Mouse (Mus musculus) stomach, embryonic 16.5 days (tissue): ENCODE data around the gene Tead3. TPM values are rescaled to one million over a fixed set of nuclear protein-coding genes. Genes with fewer than 3 reads are reported as not detected.

Experiments used
- ATAC-seq: fragments of 200-750 bp; cut with Nextera tagmentation; 2 replicates; pipeline ENCODE4 v1.8.0; 2017; ENCODE audit warnings: moderate number of reproducible peaks, moderate TSS enrichment; ENCODE audit not compliant: insufficient read depth, low FRiP score
- H3K27ac ChIP-seq: fragments of 300-500 bp; sonication (generic); 2 replicates; pipeline ENCODE4 v1.5.1; 2014; ENCODE audit warnings: low read length
- H3K27me3 ChIP-seq: fragments of 300-500 bp; sonication (generic); 2 replicates; pipeline ENCODE4 v1.6.1; 2014; ENCODE audit warnings: low read length, control low read depth, mixed read lengths; ENCODE audit not compliant: control insufficient read depth, insufficient read depth
- H3K36me3 ChIP-seq: fragments of 300-500 bp; sonication (generic); 2 replicates; pipeline ENCODE4 v1.6.1; 2014; ENCODE audit warnings: low read length; ENCODE audit not compliant: control insufficient read depth, insufficient read depth
- H3K4me1 ChIP-seq: fragments of 300-500 bp; sonication (generic); 2 replicates; pipeline ENCODE4 v1.6.1; 2014; ENCODE audit warnings: low read length, control low read depth, mixed read lengths; ENCODE audit not compliant: control insufficient read depth, insufficient read depth
- H3K4me2 ChIP-seq: fragments of 300-500 bp; sonication (generic); 2 replicates; pipeline ENCODE4 v1.6.1; 2014; ENCODE audit warnings: low read depth, low read length, mixed read lengths
- H3K4me3 ChIP-seq: fragments of 300-500 bp; sonication (generic); replicated peaks from 2 replicates; pipeline ENCODE4 v1.5.1; 2014; ENCODE audit warnings: mild to moderate bottlenecking, low read length
- H3K9ac ChIP-seq: fragments of 300-500 bp; sonication (generic); 2 replicates; pipeline ENCODE4 v1.6.1; 2014; ENCODE audit warnings: low read length
- H3K9me3 ChIP-seq: fragments of 300-500 bp; sonication (generic); replicated peaks from 2 replicates; pipeline ENCODE4 v1.6.1; 2016; ENCODE audit warnings: low read length, control low read depth; ENCODE audit not compliant: control insufficient read depth
- WGBS: fragments of 180-500 bp; shearing (Covaris S2); extraction: QIAGEN DNeasy Blood & Tissue Kit; methylation state at CpG from one replicate; pipeline ENCODE4 v1.1.7; 2014; 5-methylcytosine and 5-hydroxymethylcytosine counted together
- polyA plus RNA-seq: library from polyadenylated mRNA; unstranded; fragments of >200 nt; fragmentation: Nextera tagmentation; extraction: Ambion mirVana; gene quantifications from 2 replicates; pipeline ENCODE4 v1.2.1, GENCODE M21; 2015

The Tead3 gene
- polyA plus RNA-seq, 1 experiment from 2014 or later, result 11.8 TPM

DNA sequence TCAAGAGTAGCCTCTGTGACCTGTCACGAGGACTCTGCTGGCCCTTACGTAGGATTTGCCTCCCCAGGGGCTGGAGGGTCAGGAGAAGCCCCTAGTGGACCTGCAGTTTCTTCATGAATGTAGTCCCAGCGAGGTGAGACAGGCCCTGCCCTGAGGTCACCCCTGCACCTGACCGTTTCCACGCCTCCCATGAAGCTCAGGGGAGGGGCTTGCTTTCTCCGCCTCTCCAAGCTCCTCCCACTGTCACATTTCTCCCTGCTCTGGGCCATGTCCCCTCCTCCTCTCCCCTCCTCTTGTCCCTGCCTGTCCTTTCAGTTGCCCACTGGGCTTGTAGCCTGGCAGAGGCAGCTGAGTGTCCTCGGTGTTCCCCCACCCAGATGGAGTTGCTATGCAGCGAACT is 33.5 kb downstream of the Tead3 start:
- H3K27me3 ChIP-seq, result no peaks in the 10 kb centered on the region
- H3K9ac ChIP-seq, result no peak overlapping the region
- H3K9me3 ChIP-seq, result no peaks in the 10 kb centered on the region
- peaks cover 21% of the 10 kb centered on the region for H3K36me3 ChIP-seq
- no peak overlapping the region for H3K4me3 ChIP-seq
- WGBS, result 63% methylated on average over 8 of the region's 8 CpGs
- ATAC-seq, result no peak
- H3K4me1 ChIP-seq, result peaks cover 18% of the 10 kb centered on the region
- no peak overlapping the region for H3K4me2 ChIP-seq
- H3K27ac ChIP-seq, result no peak overlapping the region

- Histone ChIP-seq H3K36me3 (peaks cover 21% of the 10 kb centered on the region), H3K4me3 (no peak overlapping the region), H3K9ac (no peak overlapping the region), H3K9me3 (no peaks in the 10 kb centered on the region), H3K27ac (no peak overlapping the region), H3K27me3 (no peaks in the 10 kb centered on the region), H3K4me2 (no peak overlapping the region), H3K4me1 (peaks cover 18% of the 10 kb centered on the region)
- 88% methylated on average over 9 of the region's 9 CpGs for WGBS
- ATAC-seq, result no peak
Measured at GRCm38 (mm10) chr17:28316476-28316875, 34.1 kb downstream of the Tead3 start.

DNA sequence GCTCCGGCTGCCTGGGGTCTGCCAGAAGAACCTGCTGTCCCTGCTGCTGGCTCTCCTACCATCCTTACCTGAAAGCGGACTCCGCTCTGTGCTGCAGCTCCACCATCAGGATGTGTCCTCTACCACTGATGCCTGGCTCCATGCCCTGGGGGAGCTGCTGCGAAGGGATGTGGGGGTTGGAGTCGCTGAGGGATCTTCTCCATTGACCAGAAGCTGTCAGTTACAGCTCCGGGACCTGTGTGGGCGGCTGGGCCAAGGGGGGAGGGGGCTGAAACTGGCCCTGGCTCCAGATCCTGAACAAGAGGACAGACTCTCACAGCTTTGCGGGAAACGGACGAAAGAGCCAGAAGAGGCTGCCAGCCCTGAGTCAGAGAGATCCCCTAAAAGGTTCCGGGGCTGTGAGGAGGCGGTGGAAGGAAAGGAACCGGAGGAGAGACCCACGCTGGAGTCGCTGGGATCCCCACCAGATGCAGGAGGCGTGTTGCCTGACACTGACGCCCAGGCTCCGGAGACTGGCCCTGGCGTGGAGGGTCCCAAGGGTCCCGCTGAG is 34.9 kb downstream of the Tead3 start:
- no peak overlapping the region for H3K4me3 ChIP-seq
- no peak overlapping the region for H3K4me2 ChIP-seq
- H3K4me1 ChIP-seq, result peaks cover 18% of the 10 kb centered on the region
- no peak for ATAC-seq
- peaks cover 21% of the 10 kb centered on the region for H3K36me3 ChIP-seq
- no peaks in the 10 kb centered on the region for H3K27me3 ChIP-seq
- H3K27ac ChIP-seq, result no peak overlapping the region
- no peaks in the 10 kb centered on the region for H3K9me3 ChIP-seq
- 82% methylated on average over 20 of the region's 20 CpGs for WGBS
- H3K9ac ChIP-seq, result no peak overlapping the region

- Histone ChIP-seq H3K9me3 (no peaks in the 10 kb centered on the region), H3K27ac (peak overlapping the region; percentile 95), H3K4me1 (peaks cover 18% of the 10 kb centered on the region), H3K4me2 (peak overlapping the region; percentile 79), H3K36me3 (peaks cover 12% of the 10 kb centered on the region), H3K4me3 (peak overlapping the region; percentile 88), H3K9ac (peak overlapping the region; percentile 96), H3K27me3 (no peaks in the 10 kb centered on the region)
- under 1% methylated on average over 11 of the region's 11 CpGs for WGBS
- peak; percentile 26; the same call in 1 of the 2 replicates for ATAC-seq
Measured at GRCm38 (mm10) chr17:28313880-28314225, 36.8 kb downstream of the Tead3 start.

- Histone ChIP-seq H3K27ac (peak within 1 kb of the TSS; percentile 95), H3K4me1 (peaks cover 22% of the 10 kb centered on the region), H3K27me3 (no peaks in the 10 kb centered on the region), H3K9ac (peak within 1 kb of the TSS; percentile 96), H3K4me3 (peak within 1 kb of the TSS; percentile 88), H3K36me3 (peaks cover 11% of the 10 kb centered on the region), H3K4me2 (peak within 1 kb of the TSS; percentile 79), H3K9me3 (no peaks in the 10 kb centered on the region)
- ATAC-seq, result peak; percentile 97
- WGBS, result under 1% methylated on average over 69 of the region's 69 CpGs
Measured at GRCm38 (mm10) chr17:28313212-28313879, 37.3 kb downstream of the Tead3 start, which contains the start of gene Fance. Fance (plus strand) TSS chr17:28313519.

DNA sequence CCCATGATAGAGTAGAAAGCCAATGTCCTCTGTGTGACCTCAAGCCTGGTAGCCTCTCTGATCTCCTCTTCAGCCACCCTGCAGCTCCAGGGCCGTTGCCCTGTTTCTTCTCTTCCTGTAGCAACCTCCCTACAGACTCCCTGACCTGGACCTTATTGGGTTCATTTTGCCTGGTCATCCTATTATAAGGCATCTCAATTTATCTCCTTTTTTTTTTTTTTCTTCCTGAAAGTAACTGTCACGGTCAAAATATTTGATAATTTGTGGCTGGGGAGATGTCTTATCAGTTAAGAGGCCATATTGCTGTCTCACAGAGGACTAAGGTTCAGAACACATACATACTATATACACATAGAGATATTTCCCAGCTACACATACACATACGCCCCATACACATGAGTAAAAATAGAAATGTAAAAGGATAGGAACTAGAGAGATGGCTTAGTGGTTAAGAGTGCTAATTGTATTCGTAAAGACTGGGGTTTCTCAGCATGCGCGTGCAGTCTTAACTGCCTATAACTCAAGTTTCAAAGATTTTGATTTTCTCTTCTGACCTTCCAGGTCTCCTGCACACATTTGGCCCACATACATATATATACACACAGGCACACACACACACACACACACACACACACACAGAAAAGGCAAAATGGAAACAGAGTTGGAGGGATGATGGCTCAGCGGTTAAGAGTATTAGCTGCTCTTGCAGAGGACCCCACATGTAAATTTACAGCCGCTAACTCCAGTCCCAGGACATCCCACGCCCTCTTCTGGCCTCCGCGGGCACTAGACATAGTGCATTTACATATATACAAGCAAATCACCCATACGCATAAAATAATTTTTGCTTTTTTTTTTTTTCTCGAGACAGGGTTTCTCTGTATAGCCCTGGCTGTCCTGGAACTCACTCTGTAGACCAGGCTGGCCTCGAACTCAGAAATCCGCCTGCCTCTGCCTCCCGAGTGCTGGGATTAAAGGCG is 38.1 kb downstream of the Tead3 start:
- Histone ChIP-seq H3K36me3 (peaks cover 7% of the 10 kb centered on the region), H3K9ac (peak overlapping the region; percentile 43), H3K4me3 (peak overlapping the region; percentile 88), H3K4me2 (peak overlapping the region; percentile 54), H3K4me1 (peaks cover 24% of the 10 kb centered on the region), H3K27ac (peak overlapping the region; percentile 73), H3K9me3 (no peaks in the 10 kb centered on the region), H3K27me3 (no peaks in the 10 kb centered on the region)
- 21% methylated on average over 17 of the region's 17 CpGs for WGBS
- no peak for ATAC-seq

- peaks cover 24% of the 10 kb centered on the region for H3K4me1 ChIP-seq
- peaks cover 2% of the 10 kb centered on the region; the same call in 1 of the 2 replicates for H3K36me3 ChIP-seq
- WGBS, result 70% methylated on average over 5 of the region's 5 CpGs
- no peaks in the 10 kb centered on the region for H3K27me3 ChIP-seq
- H3K4me3 ChIP-seq, result no peak overlapping the region
- H3K4me2 ChIP-seq, result no peak overlapping the region
- no peak overlapping the region for H3K27ac ChIP-seq
- no peak for ATAC-seq
- no peak overlapping the region for H3K9ac ChIP-seq
- H3K9me3 ChIP-seq, result no peaks in the 10 kb centered on the region
Measured at GRCm38 (mm10) chr17:28311366-28312132, 39.1 kb downstream of the Tead3 start.

- H3K4me1 ChIP-seq, result peaks cover 24% of the 10 kb centered on the region
- ATAC-seq, result no peak
- WGBS, result 75% methylated on average over 3 of the region's 3 CpGs
- H3K4me2 ChIP-seq, result no peak overlapping the region
- no peak overlapping the region for H3K27ac ChIP-seq
- no peaks in the 10 kb centered on the region for H3K27me3 ChIP-seq
- H3K9me3 ChIP-seq, result no peaks in the 10 kb centered on the region
- H3K4me3 ChIP-seq, result no peak overlapping the region
- H3K9ac ChIP-seq, result no peak overlapping the region
- no peaks in the 10 kb centered on the region for H3K36me3 ChIP-seq
Measured at GRCm38 (mm10) chr17:28310831-28311230, 39.8 kb downstream of the Tead3 start.
